Mouse (Mus musculus) adipose tissue, adult 10 weeks (tissue): ENCODE measurements around the gene Ccdc96. TPM values are rescaled to one million over a fixed set of nuclear protein-coding genes. Genes with fewer than 3 reads are reported as not detected.

Experiments
- polyA plus RNA-seq: library from polyadenylated mRNA; stranded (reverse); fragments of 350-450 nt; fragmentation: Illumina TruSeq; extraction: RNeasy Lipid Tissue Mini Kit (QIAGEN cat#74804); gene quantifications from one replicate; pipeline ENCODE4 v1.2.3, GENCODE M21; 2014; ENCODE audit warnings: low read depth, low replicate concordance

Gene Ccdc96
- polyA plus RNA-seq = 2.9 TPM

GRCm38 (mm10) chr5:36484171-36484990 is at the start of gene Ccdc96, which contains the start of gene Tada2b:
Ccdc96 (plus strand) TSS chr5:36484588.
Tada2b (minus strand) TSS chr5:36484285.

GRCm38 (mm10) chr5:36464709-36465661 is 19.4 kb upstream of the Ccdc96 start, which contains the start of gene Grpel1:
Grpel1 (plus strand) TSS chr5:36464998.

Other genes with a start within 250 kb of the Ccdc96 start
- gene Sorcs2, start 86.4 kb upstream of the Ccdc96 start, polyA plus RNA-seq = 13.1 TPM
- gene Grpel1, start 19.6 kb upstream of the Ccdc96 start, polyA plus RNA-seq = 25.5 TPM
- 19.7 TPM for gene Tada2b, start 303 bp upstream of the Ccdc96 start, polyA plus RNA-seq
- 51.8 TPM for gene Tbc1d14, start 108.7 kb downstream of the Ccdc96 start, polyA plus RNA-seq
- 37.7 TPM for gene D5Ertd579e, start 211.4 kb downstream of the Ccdc96 start, polyA plus RNA-seq